Mouse (Mus musculus) CH12.LX (cell line): ENCODE measurements around the gene Srsf2. TPM values are rescaled to one million over a fixed set of nuclear protein-coding genes. Genes with fewer than 3 reads are reported as not detected.

Experiments
- DNase-seq: peaks from one replicate; pipeline ENCODE4 v3.0.0-alpha.2; 2013; ENCODE audit errors: extremely low read depth
- H3K27ac ChIP-seq: 2 replicates; pipeline ENCODE4 v1.5.1; 2012; ENCODE audit warnings: low read depth, mild to moderate bottlenecking, control low read depth, moderate library complexity; ENCODE audit not compliant: insufficient read depth
- H3K27me3 ChIP-seq: replicated peaks from 2 replicates; pipeline ENCODE3; 2012; ENCODE audit warnings: inconsistent platforms
- H3K36me3 ChIP-seq, 2 experiments: replicated peaks in 1 of 2; 2 replicates each; pipeline versions ENCODE3 to v1.6.1; 2012; ENCODE audit warnings: inconsistent platforms in 1 of 2, low read length in 1 of 2, mild to moderate bottlenecking in 1 of 2, mixed read lengths in 1 of 2, moderate library complexity in 1 of 2; ENCODE audit not compliant: control insufficient read depth in 1 of 2, insufficient read depth in 1 of 2
- H3K4me1 ChIP-seq, 2 experiments: 2 replicates each; pipeline ENCODE4 v1.6.1; 2012; ENCODE audit warnings: inconsistent platforms in 1 of 2, moderate library complexity in 1 of 2; ENCODE audit not compliant: insufficient read depth in 2 of 2, control insufficient read depth in 1 of 2
- H3K4me2 ChIP-seq: 2 replicates; pipeline ENCODE4 v1.6.1; 2012; ENCODE audit warnings: low read depth, mild to moderate bottlenecking, control low read depth; ENCODE audit not compliant: poor library complexity, insufficient read depth, severe bottlenecking
- H3K4me3 ChIP-seq, 3 experiments: fragments of 150-350 bp in 1 of 3; sonication (generic) in 1 of 3; replicated peaks in 1 of 3; 2 replicates each; pipeline versions ENCODE3 to v1.5.1; 2011 to 2012; ENCODE audit warnings: low read depth in 2 of 3, low read length in 2 of 3, mild to moderate bottlenecking in 2 of 3, moderate library complexity in 2 of 3, control low read depth in 1 of 3, improper control_type of control experiment in 1 of 3, inconsistent platforms in 1 of 3, mixed read lengths in 1 of 3; ENCODE audit not compliant: poor library complexity in 1 of 3
- H3K79me2 ChIP-seq: replicated peaks from 2 replicates; pipeline ENCODE4 v1.6.1; 2012; ENCODE audit warnings: mild to moderate bottlenecking, moderate library complexity; ENCODE audit not compliant: control insufficient read depth, poor library complexity, insufficient read depth, severe bottlenecking; ENCODE audit errors: extremely low read depth
- H3K9ac ChIP-seq: 2 replicates; pipeline ENCODE4 v1.6.1; 2012; ENCODE audit warnings: low read depth, mild to moderate bottlenecking, control low read depth, moderate library complexity; ENCODE audit not compliant: insufficient read depth
- H3K9me3 ChIP-seq: replicated peaks from 2 replicates; pipeline ENCODE3; 2012; ENCODE audit warnings: low read length, inconsistent platforms, mixed read lengths
- BHLHE40 ChIP-seq: IDR thresholded peaks from 2 replicates; pipeline ENCODE4 v1.6.1; 2011; ENCODE audit warnings: mild to moderate bottlenecking, low read depth, low read length, improper control_type of control experiment
- CTCF ChIP-seq, 2 experiments: IDR thresholded peaks in 1 of 2; conservative IDR thresholded peaks in 1 of 2; 2 replicates each; pipeline ENCODE4 v1.5.1; 2011 to 2012; ENCODE audit warnings: low read depth in 2 of 2, low read length in 2 of 2, improper control_type of control experiment in 1 of 2, inconsistent platforms in 1 of 2, mild to moderate bottlenecking in 1 of 2, moderate library complexity in 1 of 2
- E2F4 ChIP-seq: IDR thresholded peaks from 2 replicates; pipeline ENCODE4 v1.6.1; 2011; ENCODE audit warnings: low read depth, low read length, improper control_type of control experiment; ENCODE audit not compliant: insufficient replicate concordance
- ELF1 ChIP-seq: IDR thresholded peaks from 2 replicates; pipeline ENCODE4 v1.6.1; 2014; ENCODE audit warnings: low read depth, mild to moderate bottlenecking, inconsistent platforms, low read length, improper control_type of control experiment
- EP300 ChIP-seq: IDR thresholded peaks from 2 replicates; pipeline ENCODE4 v1.6.1; 2011; ENCODE audit warnings: low read length, improper control_type of control experiment
- HCFC1 ChIP-seq: IDR thresholded peaks from 2 replicates; pipeline ENCODE4 v1.6.1; 2012; ENCODE audit warnings: low read depth, mild to moderate bottlenecking, inconsistent platforms, low read length, improper control_type of control experiment
- JUN ChIP-seq: IDR thresholded peaks from 2 replicates; pipeline ENCODE4 v1.6.1; 2011; ENCODE audit warnings: low read depth, mild to moderate bottlenecking, low read length, improper control_type of control experiment, moderate library complexity; ENCODE audit not compliant: insufficient read depth
- KAT2A ChIP-seq: IDR thresholded peaks from 2 replicates; pipeline ENCODE4 v1.6.1; 2012; ENCODE audit warnings: low read length, improper control_type of control experiment, inconsistent platforms; ENCODE audit not compliant: insufficient replicate concordance
- MAFK ChIP-seq: IDR thresholded peaks from 2 replicates; pipeline ENCODE4 v1.6.1; 2011; ENCODE audit warnings: low read length, improper control_type of control experiment; ENCODE audit not compliant: insufficient replicate concordance
- MAX ChIP-seq: IDR thresholded peaks from 2 replicates; pipeline ENCODE4 v1.6.1; 2011; ENCODE audit warnings: low read length, improper control_type of control experiment
- MEF2A ChIP-seq: IDR thresholded peaks from 2 replicates; pipeline ENCODE4 v1.6.1; 2014; ENCODE audit warnings: low read depth, mild to moderate bottlenecking, inconsistent platforms, low read length, improper control_type of control experiment, borderline replicate concordance
- NELFE ChIP-seq: IDR thresholded peaks from 2 replicates; pipeline ENCODE4 v1.6.1; 2011; ENCODE audit warnings: low read depth, low read length, improper control_type of control experiment
- NRF1 ChIP-seq: IDR thresholded peaks from 2 replicates; pipeline ENCODE4 v1.6.1; 2014; ENCODE audit warnings: low read depth, mild to moderate bottlenecking, inconsistent platforms, low read length, improper control_type of control experiment, moderate library complexity
- POLR2A ChIP-seq: IDR thresholded peaks from 2 replicates; pipeline ENCODE4 v1.6.1; 2011; ENCODE audit warnings: low read depth, mild to moderate bottlenecking, improper control_type of control experiment, low read length
- RCOR1 ChIP-seq: conservative IDR thresholded peaks from 2 replicates; pipeline ENCODE4 v1.6.1; 2012; ENCODE audit warnings: low read depth, mild to moderate bottlenecking, inconsistent platforms, low read length, improper control_type of control experiment
- USF2 ChIP-seq: conservative IDR thresholded peaks from 2 replicates; pipeline ENCODE4 v1.6.1; 2011; ENCODE audit warnings: low read depth, low read length, improper control_type of control experiment
- ZC3H11A ChIP-seq: IDR thresholded peaks from 2 replicates; pipeline ENCODE4 v1.6.1; 2012; ENCODE audit warnings: low read depth, mild to moderate bottlenecking, inconsistent platforms, low read length, improper control_type of control experiment
- dilution Hi-C: fragments of 300-500 bp; cut with MboI; formaldehyde crosslinking; loops from 2 replicates; pipeline ENCODE4 v1.14.3; 2020; ENCODE audit warnings: low sequenced_read_pairs; ENCODE audit not compliant: extremely low pct_unique_long_range_greater_than_20kb, extremely low pct_ligation_motif_present
- in situ Hi-C: fragments of 300-500 bp; cut with MboI; formaldehyde crosslinking; loops from 3 replicates; pipeline ENCODE4 v1.14.3; 2019; ENCODE audit warnings: low sequenced_read_pairs, low pct_ligation_motif_present, low pct_unique_long_range_greater_than_20kb, mixed read lengths
- polyA plus RNA-seq: library from polyadenylated mRNA; unstranded; fragments of >175 nt; gene quantifications from 2 replicates; pipeline ENCODE4 v1.2.1, GENCODE M21; 2012; ENCODE audit warnings: low read depth; ENCODE audit not compliant: insufficient read length
- total RNA-seq, 2 experiments: library from RNA; depleted of rRNA; stranded (reverse); fragments of 300-350 nt in 1 of 2; fragments of >200 nt in 1 of 2; gene quantifications; 2 replicates each; pipeline ENCODE4 v1.2.3; 2012 to 2014

The Srsf2 gene
- total and polyA plus RNA-seq, 3 experiments: 298 to 1,224 (median 471) TPM

GRCm38 (mm10) chr11:116848086-116848876 lies 4.6 kb downstream of the Srsf2 start:
- peaks cover 29 to 56% of the 10 kb centered on the region in 2 experiments for H3K36me3 ChIP-seq
- DNase-seq: peak; percentile 27
- H3K4me2 ChIP-seq: no peak overlapping the region
- TF ChIP-seq E2F4 (no peak), MEF2A (no peak), EP300 (no peak), NELFE (no peak), MAX (no peak), MAFK (no peak), JUN (no peak), RCOR1 (no peak), NRF1 (no peak), ZC3H11A (no peak), POLR2A (no peak; the same call in none of the 2 replicates), ELF1 (no peak), CTCF (conservative IDR thresholded peaks at IDR 0.05 in 1 of 2, IDR thresholded peaks at IDR 0.05 in 1 of 2; ENCODE audit: low read depth in 2 of 2, low read length in 2 of 2) (no peak), BHLHE40 (no peak), USF2 (no peak; the same call in 1 of the 2 replicates)
- no peaks in the 10 kb centered on the region for H3K9me3 ChIP-seq
- no peaks in the 10 kb centered on the region for H3K27me3 ChIP-seq
- no peak overlapping the region for H3K4me3 ChIP-seq
- peaks cover 5 to 56% of the 10 kb centered on the region in 2 experiments; a peak in 3 of 4 replicates for H3K4me1 ChIP-seq
- no peak overlapping the region for H3K9ac ChIP-seq
- H3K79me2 ChIP-seq: peaks cover 69% of the 10 kb centered on the region
- in situ Hi-C loops: no loop called here
- no peak overlapping the region for H3K27ac ChIP-seq
- dilution Hi-C loops: no loop called here

- TF ChIP-seq POLR2A: peak; percentile 32
- no peak for TF ChIP-seq KAT2A
- TF ChIP-seq HCFC1: no peak
- TF ChIP-seq MAX: no peak
- H3K27ac ChIP-seq: no peak overlapping the region
- H3K9ac ChIP-seq: no peak overlapping the region
- peaks cover 29 to 56% of the 10 kb centered on the region in 2 experiments for H3K36me3 ChIP-seq
- dilution Hi-C loops (no loop called here), in situ Hi-C loops (no loop called here)
- H3K9me3 ChIP-seq: no peaks in the 10 kb centered on the region
- H3K27me3 ChIP-seq: no peaks in the 10 kb centered on the region
- H3K4me1 ChIP-seq: peaks cover 5 to 56% of the 10 kb centered on the region in 2 experiments; a peak in 3 of 4 replicates
- H3K4me3 ChIP-seq: no peak overlapping the region
- H3K4me2 ChIP-seq: peak overlapping the region; percentile 1; the same call in 1 of the 2 replicates
- peak; percentile 34 for DNase-seq
- H3K79me2 ChIP-seq: peaks cover 67% of the 10 kb centered on the region
Observed at GRCm38 (mm10) chr11:116847187-116848085, 5.5 kb downstream of the Srsf2 start.
